Mouse (Mus musculus): ENCODE measurements around the gene 2310061I04Rik. TPM values are rescaled to one million over a fixed set of nuclear protein-coding genes. Genes with fewer than 3 reads are reported as not detected.
A peak's percentile ranks its signal among the peaks of the same experiment; 100 is the strongest.

Gene 2310061I04Rik
- polyA plus RNA-seq, 1 experiment from 2014 or later, result 28.6 TPM

GRCm38 (mm10) chr17:35909919-35910369 lies 12.7 kb upstream of the 2310061I04Rik start, which contains the start of gene Atat1:
TSS of gene Atat1 (minus strand) at chr17:35910075.
- peak; percentile 96 for DNase-seq (ENCODE audit: low spot score)
- 4% methylated on average over 25 of the region's 25 CpGs for WGBS
- peaks cover 81% of the 10 kb centered on the region for H3K36me3 ChIP-seq (replicated peaks)
- peaks cover 20% of the 10 kb centered on the region for H3K4me1 ChIP-seq
- no peaks in the 10 kb centered on the region for H3K9me3 ChIP-seq
- peak within 1 kb of the TSS; percentile 79 for H3K4me3 ChIP-seq
- H3K27ac ChIP-seq (replicated peaks), result peak within 1 kb of the TSS; percentile 88
- H3K27me3 ChIP-seq (replicated peaks; ENCODE audit: low read depth, poor library complexity, severe bottlenecking), result no peaks in the 10 kb centered on the region

- WGBS, result 24% methylated on average over 20 of the region's 20 CpGs
- Histone ChIP-seq H3K27ac (replicated peaks) (peak overlapping the region; percentile 88), H3K9me3 (no peaks in the 10 kb centered on the region), H3K36me3 (replicated peaks) (peaks cover 84% of the 10 kb centered on the region), H3K27me3 (replicated peaks; ENCODE audit: low read depth, poor library complexity, severe bottlenecking) (no peaks in the 10 kb centered on the region), H3K4me3 (peak overlapping the region; percentile 79), H3K4me1 (peaks cover 18% of the 10 kb centered on the region)
- no peak for DNase-seq (ENCODE audit: low spot score)
Observed at GRCm38 (mm10) chr17:35909186-35909918, 12.1 kb upstream of the 2310061I04Rik start.

- peaks cover 84% of the 10 kb centered on the region for H3K36me3 ChIP-seq (replicated peaks)
- no peak overlapping the region for H3K4me3 ChIP-seq
- H3K4me1 ChIP-seq, result peaks cover 18% of the 10 kb centered on the region
- H3K27ac ChIP-seq (replicated peaks), result no peak overlapping the region
- 84% methylated on average over 2 of the region's 2 CpGs for WGBS
- H3K9me3 ChIP-seq, result no peaks in the 10 kb centered on the region
- no peak for DNase-seq (ENCODE audit: low spot score)
- no peaks in the 10 kb centered on the region for H3K27me3 ChIP-seq (replicated peaks; ENCODE audit: low read depth, poor library complexity, severe bottlenecking)
Observed at GRCm38 (mm10) chr17:35907609-35908008, 10.4 kb upstream of the 2310061I04Rik start.

DNA sequence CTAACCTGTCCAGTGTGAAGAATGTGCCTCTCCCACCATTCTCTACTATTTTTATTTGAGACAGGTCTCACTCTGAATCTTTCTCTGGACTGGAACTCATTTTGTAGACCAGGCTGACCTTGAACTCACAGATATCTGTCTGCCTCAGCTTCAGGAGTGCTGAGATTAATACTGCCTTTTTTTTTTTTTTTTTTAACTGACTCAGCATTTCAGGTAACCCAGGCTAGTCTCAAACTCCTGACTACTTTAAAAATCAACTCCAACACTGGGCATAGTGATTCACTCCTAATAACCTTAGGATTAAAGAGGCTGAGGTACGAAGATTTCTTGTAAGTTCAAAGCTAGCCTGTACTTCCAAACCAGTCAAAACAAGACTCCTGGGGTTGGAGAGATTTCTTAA lies 8.4 kb upstream of the 2310061I04Rik start:
- 92% methylated on average over 1 of the region's 1 CpGs for WGBS
- Histone ChIP-seq H3K4me1 (peaks cover 18% of the 10 kb centered on the region), H3K27me3 (replicated peaks; ENCODE audit: low read depth, poor library complexity, severe bottlenecking) (no peaks in the 10 kb centered on the region), H3K36me3 (replicated peaks) (peaks cover 85% of the 10 kb centered on the region), H3K9me3 (no peaks in the 10 kb centered on the region), H3K4me3 (no peak overlapping the region), H3K27ac (replicated peaks) (no peak overlapping the region)
- no peak for DNase-seq (ENCODE audit: low spot score)

GRCm38 (mm10) chr17:35903992-35904355 lies 6.7 kb upstream of the 2310061I04Rik start:
- WGBS, result 80% methylated on average over 4 of the region's 4 CpGs
- no peak overlapping the region for H3K4me3 ChIP-seq
- no peaks in the 10 kb centered on the region for H3K27me3 ChIP-seq (replicated peaks; ENCODE audit: low read depth, poor library complexity, severe bottlenecking)
- no peak for DNase-seq (ENCODE audit: low spot score)
- H3K9me3 ChIP-seq, result no peaks in the 10 kb centered on the region
- H3K27ac ChIP-seq (replicated peaks), result no peak overlapping the region
- peaks cover 100% of the 10 kb centered on the region for H3K36me3 ChIP-seq (replicated peaks)
- peaks cover 9% of the 10 kb centered on the region for H3K4me1 ChIP-seq

GRCm38 (mm10) chr17:35903343-35903991 lies 6.2 kb upstream of the 2310061I04Rik start:
- Histone ChIP-seq H3K4me1 (peaks cover 4% of the 10 kb centered on the region), H3K4me3 (no peak overlapping the region), H3K27ac (replicated peaks) (no peak overlapping the region), H3K9me3 (no peaks in the 10 kb centered on the region), H3K36me3 (replicated peaks) (peaks cover 98% of the 10 kb centered on the region), H3K27me3 (replicated peaks; ENCODE audit: low read depth, poor library complexity, severe bottlenecking) (no peaks in the 10 kb centered on the region)
- WGBS, result 93% methylated on average over 9 of the region's 9 CpGs
- DNase-seq (ENCODE audit: low spot score), result no peak

DNA sequence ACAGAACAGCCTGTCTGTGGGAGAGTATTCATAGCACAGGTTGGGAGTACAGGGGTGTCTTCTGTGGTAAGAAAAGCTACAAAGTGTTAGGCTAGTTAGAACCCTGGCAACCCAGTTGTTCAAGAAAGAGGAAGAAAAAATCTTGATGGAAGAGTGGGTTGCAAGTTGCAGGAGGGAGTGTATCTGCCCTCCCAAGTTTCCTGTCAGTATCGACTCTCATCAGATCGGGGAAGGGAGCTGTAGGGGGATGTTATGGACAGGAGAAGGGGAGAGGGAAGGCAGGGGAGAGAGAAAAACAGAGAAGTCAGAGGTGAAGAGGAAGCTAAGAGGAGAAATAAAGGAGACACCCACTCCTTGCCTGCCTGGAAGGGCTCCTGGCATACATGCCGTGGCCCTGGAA lies 3.4 kb upstream of the 2310061I04Rik start:
- no peak overlapping the region for H3K4me3 ChIP-seq
- H3K27me3 ChIP-seq (replicated peaks; ENCODE audit: low read depth, poor library complexity, severe bottlenecking), result no peaks in the 10 kb centered on the region
- DNase-seq (ENCODE audit: low spot score), result no peak
- H3K27ac ChIP-seq (replicated peaks), result no peak overlapping the region
- WGBS, result 87% methylated on average over 3 of the region's 3 CpGs
- H3K4me1 ChIP-seq, result peaks cover 23% of the 10 kb centered on the region
- peaks cover 80% of the 10 kb centered on the region for H3K36me3 ChIP-seq (replicated peaks)
- no peaks in the 10 kb centered on the region for H3K9me3 ChIP-seq

DNA sequence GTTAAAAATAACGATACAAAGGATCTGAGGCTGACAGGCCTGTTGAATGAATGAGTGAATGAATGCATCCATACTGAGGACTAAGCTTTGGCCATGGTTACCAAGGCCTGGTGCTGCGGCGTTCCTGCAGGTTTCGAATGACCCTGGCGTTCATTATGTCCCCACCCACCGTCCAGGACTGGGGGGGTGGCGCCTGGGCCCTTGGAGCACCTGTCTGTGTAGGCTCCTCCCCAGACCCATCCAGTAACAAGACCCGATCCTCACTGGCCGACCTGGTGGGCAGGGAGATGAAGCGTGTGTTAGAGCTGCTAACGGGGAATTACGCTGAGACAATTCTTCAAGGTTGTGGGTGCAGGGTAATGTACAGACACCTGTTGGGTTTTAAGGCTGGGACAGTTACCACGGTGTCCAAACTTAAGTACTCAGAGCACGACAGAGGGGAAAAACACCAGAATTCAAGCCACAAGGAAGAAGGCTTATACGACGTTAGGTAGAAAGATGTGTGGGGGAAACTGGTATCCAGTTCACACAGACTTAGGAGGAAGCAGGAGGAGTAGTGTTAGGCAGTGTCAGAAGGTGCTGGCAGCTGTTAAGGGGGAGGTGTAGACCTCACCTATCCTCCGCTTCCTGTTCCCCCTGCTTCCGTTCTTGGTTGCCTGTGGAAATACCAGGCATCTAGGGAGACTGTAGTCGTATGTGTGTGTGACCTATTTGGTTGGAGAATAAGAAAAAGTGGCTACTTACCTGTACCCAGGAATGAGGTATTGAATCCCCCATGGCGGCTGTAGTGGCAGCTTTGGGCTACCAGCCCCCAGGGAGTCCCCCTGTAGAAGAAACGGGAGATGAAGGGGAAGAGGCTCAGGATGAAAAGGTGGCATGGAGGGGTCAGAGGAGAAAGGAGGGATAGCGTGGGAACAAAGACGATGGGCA lies 678 bp upstream of the 2310061I04Rik start:
- Histone ChIP-seq H3K27me3 (replicated peaks; ENCODE audit: low read depth, poor library complexity, severe bottlenecking) (no peaks in the 10 kb centered on the region), H3K4me3 (peak overlapping the region; percentile 74), H3K36me3 (replicated peaks) (peaks cover 79% of the 10 kb centered on the region), H3K9me3 (no peaks in the 10 kb centered on the region), H3K4me1 (peaks cover 25% of the 10 kb centered on the region), H3K27ac (replicated peaks) (peak overlapping the region; percentile 96)
- peak; percentile 34 for DNase-seq (ENCODE audit: low spot score)
- WGBS, result 46% methylated on average over 23 of the region's 23 CpGs

- peak overlapping the region; percentile 16; the same call in 1 of the 2 replicates for H3K4me3 ChIP-seq
- no peaks in the 10 kb centered on the region for H3K27me3 ChIP-seq (replicated peaks; ENCODE audit: low read depth, poor library complexity, severe bottlenecking)
- H3K4me1 ChIP-seq, result no peaks in the 10 kb centered on the region
- peaks cover 100% of the 10 kb centered on the region for H3K36me3 ChIP-seq (replicated peaks)
- no peak for DNase-seq (ENCODE audit: low spot score)
- no peak overlapping the region for H3K27ac ChIP-seq (replicated peaks)
- WGBS, result 76% methylated on average over 17 of the region's 17 CpGs
- no peaks in the 10 kb centered on the region for H3K9me3 ChIP-seq
Observed at GRCm38 (mm10) chr17:35887725-35888124, 9.5 kb downstream of the 2310061I04Rik start.

DNA sequence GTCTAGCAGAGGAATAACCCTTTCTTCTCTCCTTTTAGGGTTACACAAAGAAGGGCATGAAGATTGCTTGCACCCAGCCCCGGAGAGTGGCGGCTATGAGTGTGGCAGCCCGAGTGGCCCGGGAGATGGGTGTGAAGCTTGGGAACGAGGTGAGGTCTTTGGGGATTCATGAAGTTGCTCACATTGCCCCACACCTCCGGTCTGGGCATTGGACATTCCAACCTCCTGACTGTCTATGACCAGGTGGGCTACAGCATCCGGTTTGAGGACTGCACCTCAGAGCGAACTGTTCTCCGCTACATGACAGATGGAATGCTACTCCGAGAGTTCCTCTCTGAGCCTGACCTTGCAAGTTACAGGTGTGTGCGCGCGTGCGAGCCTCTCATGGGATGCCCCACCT lies 13.5 kb downstream of the 2310061I04Rik start:
- H3K9me3 ChIP-seq, result no peaks in the 10 kb centered on the region
- H3K27ac ChIP-seq (replicated peaks), result no peak overlapping the region
- no peak overlapping the region for H3K4me3 ChIP-seq
- peaks cover 77% of the 10 kb centered on the region for H3K36me3 ChIP-seq (replicated peaks)
- DNase-seq (ENCODE audit: low spot score), result no peak
- peaks cover 15% of the 10 kb centered on the region for H3K4me1 ChIP-seq
- H3K27me3 ChIP-seq (replicated peaks; ENCODE audit: low read depth, poor library complexity, severe bottlenecking), result no peaks in the 10 kb centered on the region
- WGBS, result 97% methylated on average over 14 of the region's 14 CpGs

DNA sequence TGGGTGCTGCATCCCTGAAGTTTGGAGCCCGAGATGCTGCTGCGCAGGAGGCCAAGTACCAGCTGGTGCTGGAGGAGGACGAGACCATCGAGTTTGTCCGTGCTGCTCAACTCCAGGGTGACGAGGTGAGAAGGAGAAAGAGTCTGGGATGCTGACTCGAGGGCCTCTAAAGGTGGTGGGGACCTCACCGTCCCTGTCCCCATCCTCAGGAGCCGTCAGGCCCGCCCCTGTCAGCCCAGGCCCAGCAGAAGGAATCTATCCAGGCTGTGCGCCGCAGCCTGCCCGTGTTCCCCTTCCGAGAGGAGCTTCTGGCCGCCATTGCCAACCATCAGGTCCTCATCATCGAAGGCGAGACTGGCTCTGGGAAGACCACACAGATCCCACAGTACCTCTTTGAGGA lies 14.3 kb downstream of the 2310061I04Rik start:
- Histone ChIP-seq H3K27ac (replicated peaks) (no peak overlapping the region), H3K4me3 (no peak overlapping the region)
- WGBS, result 93% methylated on average over 17 of the region's 17 CpGs

More for the DNA sequence above, 14.3 kb downstream of the 2310061I04Rik start:
- Histone ChIP-seq H3K4me1 (peaks cover 15% of the 10 kb centered on the region), H3K27me3 (replicated peaks; ENCODE audit: low read depth, poor library complexity, severe bottlenecking) (no peaks in the 10 kb centered on the region), H3K9me3 (no peaks in the 10 kb centered on the region), H3K36me3 (replicated peaks) (peaks cover 70% of the 10 kb centered on the region)
- no peak for DNase-seq (ENCODE audit: low spot score)
